Mouse (Mus musculus) telencephalon, adult 2 months (tissue): ENCODE data around the gene Gm13090.

Source experiments
- DNase-seq: peaks from one replicate; pipeline ENCODE4 v3.0.0-alpha.2; 2011; ENCODE audit warnings: low read depth, low spot score

Gm13090 gene

DNA sequence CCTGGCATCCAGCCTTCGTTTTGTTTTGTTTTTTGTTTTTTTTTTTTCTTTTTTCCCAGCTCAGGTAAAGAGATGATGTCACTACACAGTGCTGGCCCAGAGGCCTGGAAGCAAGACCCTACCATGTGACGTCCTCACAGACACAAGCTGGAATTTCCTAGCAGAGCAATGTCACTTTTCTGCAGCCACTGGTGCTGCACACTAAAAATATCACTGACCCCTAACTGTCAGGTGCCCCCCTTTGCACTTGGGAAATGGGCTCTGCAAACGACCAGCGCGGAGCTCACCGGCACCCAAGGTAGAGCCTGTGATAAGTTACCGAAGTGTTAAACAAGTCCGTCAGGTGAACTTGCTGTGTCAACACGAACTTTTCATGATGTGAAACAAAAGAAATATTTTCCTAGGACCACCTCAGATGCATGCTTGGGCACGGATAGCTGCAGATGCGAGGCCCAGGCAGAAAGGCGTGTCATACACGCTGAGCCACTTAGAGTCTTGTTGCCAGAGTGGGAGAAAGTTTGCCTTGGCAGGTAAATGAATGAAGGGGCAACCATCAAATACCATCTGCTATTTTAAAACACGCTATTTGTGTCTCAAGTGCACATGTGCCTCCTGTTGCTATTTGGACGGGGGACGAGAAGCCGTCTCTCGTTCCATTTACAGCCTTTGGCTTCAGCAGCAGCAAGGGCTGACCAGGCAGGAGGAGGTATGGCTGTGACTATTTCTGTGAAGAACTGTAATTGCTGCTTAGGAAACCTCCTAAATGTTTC is 7.1 kb downstream of the Gm13090 start:
- no peak for DNase-seq

DNA sequence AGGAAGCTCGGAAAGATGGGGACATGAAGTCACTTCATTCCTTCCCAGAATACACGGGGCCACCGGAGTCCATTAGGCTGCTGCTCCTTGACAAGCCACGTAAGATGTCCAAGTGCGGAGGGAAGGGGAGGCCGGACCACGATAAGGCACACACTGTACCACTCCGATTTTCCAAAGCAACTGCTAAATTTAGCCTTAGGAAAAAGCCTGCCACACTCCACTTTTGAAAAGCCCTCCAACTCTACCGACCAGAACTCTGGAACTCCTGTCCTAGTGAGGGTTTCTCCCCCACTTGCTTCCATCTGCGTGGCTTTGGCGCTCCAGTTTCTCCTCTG is 7.7 kb downstream of the Gm13090 start:
- no peak for DNase-seq

DNA sequence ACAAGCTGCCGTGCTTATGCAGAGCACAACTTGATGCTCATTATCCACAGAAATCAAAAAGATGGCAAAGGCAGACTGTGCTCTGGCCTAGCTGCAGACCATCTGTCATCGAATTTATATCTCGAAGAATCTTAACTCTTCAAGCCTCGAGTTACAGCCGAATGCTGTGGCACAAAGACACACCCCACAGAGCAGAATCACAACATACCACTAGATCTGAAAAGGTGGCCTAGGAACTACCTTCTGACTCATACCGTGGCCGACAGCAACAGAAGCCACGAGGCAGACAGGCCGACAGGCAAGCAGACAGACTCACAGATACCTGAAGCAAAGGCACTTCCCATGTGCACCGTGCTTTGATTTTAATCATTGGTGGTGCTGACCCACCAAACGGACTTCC is 14.3 kb downstream of the Gm13090 start:
- no peak for DNase-seq

- DNase-seq, result no peak
Measured at GRCm38 (mm10) chr4:151104147-151104546, 14.8 kb downstream of the Gm13090 start.

- DNase-seq, result no peak
Measured at GRCm38 (mm10) chr4:151105886-151106285, 16.5 kb downstream of the Gm13090 start.

GRCm38 (mm10) chr4:151106468-151106867 is 17.1 kb downstream of the Gm13090 start:
- DNase-seq, result no peak

- DNase-seq, result no peak
Measured at GRCm38 (mm10) chr4:151107131-151108001, 18.0 kb downstream of the Gm13090 start.

DNA sequence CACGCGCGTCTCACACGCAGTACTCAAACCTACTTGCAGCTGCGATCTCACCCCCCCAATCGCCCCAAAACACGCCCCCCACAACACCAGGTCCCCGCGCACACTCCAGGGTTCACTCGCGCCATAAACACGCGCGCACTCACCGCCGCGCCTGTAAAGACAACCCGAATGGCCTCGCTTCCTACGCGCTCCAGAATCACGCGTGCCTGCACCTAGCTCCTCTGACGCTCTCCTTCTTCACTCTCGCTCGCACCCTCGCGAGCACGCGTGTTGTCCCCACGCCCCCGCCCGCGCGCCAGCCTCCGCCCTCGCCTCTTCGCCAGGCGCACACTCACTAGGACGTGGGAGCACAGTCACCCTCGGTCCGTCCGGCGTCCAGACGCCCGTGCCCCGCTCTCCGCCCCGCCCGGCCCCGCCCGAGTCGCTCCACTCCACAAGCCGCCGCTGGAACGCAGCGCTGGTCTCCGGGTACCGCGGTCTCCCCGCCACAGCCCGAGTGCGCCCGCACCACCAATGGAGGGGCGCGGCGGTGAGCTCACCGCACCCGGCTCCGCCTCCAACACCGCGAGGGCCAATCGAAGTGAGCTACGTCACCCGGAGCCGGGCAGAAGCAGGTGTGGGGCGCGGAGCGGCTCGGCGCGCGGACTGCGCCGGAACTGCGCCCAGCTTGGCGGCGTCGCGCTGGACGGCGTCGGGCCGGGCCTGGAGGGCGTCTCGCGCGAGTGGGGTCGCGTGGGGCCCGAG is 18.8 kb downstream of the Gm13090 start:
- peak; percentile 86 for DNase-seq

- no peak for DNase-seq
Measured at GRCm38 (mm10) chr4:151108834-151109241, 19.5 kb downstream of the Gm13090 start.

DNA sequence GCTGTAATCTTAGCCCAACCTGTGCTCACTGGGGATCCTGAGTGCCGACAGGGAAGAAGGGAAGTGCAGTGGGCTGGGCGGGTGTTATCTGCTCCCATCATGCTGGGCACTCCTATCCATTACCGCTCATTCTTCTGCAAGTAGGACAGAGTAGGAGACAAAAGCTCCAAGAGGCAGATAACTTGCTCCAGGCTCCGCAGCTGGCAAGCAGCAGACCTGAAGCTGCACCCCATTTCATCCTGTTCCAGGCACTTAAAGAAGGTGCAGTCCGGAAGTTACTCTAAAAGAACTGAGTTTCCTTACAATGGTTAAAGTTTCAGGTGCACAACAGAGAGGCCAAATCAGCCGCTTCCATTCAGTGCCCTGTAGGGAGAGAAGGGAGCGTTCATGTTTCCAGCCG is 21.9 kb downstream of the Gm13090 start:
- no peak for DNase-seq

GRCm38 (mm10) chr4:151114574-151114973 is 25.2 kb downstream of the Gm13090 start:
- DNase-seq, result no peak

GRCm38 (mm10) chr4:151118883-151119282 is 29.5 kb downstream of the Gm13090 start:
- no peak for DNase-seq

- DNase-seq, result no peak
Measured at GRCm38 (mm10) chr4:151127636-151128548, 38.5 kb downstream of the Gm13090 start.

DNA sequence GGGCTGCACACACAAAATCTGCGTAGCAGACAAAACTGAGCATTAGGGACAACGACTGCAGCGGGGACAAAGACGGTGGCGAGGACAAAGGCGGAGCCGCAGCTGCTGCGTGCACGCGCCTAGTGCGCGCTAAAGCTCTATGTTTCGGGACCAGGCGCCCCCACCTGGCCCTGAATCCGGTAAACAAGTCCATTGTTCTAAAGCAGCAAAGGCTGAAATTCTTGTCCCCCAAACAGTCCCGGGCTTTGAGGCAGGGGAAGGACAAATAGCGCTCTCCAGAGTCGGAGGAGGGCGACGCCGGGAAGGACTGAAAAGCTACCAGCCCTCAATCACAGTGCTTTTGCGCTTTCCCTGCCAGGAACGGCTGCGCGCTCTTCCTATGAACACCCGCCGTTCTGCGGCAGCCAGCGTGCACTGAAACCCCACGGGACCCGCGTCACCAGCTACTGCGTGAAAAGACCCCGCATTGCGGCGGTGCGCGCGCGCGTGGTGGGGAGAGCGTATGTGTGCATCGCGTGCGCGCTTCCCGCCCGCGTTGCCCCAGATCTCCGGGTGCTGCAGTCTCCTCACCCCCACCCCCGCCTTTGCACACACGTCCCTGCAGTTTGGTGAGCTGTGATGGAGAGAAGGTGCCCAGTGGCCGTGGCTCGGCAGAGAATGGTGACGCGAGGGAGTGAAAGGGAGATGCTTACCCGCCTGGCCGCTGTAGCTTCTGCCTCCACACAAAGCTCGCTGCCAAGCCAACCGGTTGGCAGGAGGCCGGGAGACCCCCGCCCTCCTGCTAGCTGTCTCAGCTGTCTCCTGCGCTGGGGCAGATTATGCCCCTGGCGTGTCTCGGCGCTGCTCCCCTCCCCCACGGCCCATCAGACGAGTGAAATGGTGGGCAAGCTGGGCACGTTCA is 39.5 kb downstream of the Gm13090 start:
- peak; percentile 87 for DNase-seq

- no peak for DNase-seq
Measured at GRCm38 (mm10) chr4:151129725-151130557, 40.6 kb downstream of the Gm13090 start.

DNA sequence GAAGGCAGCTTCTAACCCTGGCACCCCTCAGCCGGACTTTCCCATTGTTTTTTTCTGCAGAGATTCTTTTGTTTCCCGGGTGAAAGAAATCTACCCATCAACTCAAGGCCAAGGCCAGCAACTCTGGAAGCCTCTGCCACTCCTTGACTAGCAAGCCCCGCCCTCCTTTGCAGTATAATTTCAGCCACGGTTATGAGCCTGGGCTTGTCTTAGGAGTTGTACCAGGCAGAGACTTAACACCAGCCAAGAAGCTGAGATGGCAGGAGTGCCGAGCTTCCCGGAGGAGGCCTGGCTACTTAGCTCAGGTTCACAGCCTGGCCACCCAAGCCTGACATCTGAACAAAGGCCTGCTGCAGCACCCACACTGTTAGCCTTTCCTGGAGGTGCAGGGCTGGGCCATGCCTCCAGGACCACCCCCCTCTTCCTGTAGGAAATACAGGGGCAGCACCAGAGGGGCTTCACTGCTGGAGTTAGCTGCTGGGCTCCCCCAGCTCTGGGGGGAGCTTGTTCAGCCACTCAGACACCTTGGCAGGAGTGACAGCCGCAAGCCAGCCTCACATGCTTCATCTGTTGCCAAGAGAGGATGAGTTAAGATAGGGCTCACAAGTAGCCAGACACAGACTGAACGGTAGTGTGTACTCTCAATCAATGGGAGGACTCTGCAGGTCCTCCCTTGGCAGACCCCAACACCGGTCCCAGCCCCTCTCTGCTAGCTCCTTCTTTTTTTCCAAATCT is 41.6 kb downstream of the Gm13090 start:
- no peak for DNase-seq

DNA sequence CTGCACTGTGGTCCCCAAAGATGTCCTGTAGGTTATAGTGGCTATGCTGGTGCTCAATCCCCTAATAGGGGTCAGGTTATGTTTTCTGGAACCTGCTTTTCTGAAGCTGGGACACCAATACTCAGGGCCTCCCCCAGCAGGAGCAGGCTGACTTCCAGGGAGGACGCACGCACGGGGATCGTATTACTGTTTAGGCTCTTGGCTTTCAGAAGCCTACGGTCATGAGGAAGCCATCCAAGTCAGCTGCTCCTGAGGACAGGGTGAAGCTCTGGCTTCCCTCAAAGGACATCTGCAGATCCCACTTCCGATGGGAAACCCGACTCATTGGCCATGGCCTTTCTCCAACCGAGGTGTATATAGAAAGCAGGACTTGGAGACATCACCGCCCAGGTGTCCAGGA is 43.1 kb downstream of the Gm13090 start:
- no peak for DNase-seq

- DNase-seq, result no peak
Measured at GRCm38 (mm10) chr4:151133760-151134159, 44.4 kb downstream of the Gm13090 start.

GRCm38 (mm10) chr4:151135491-151135890 is 46.1 kb downstream of the Gm13090 start:
- DNase-seq, result no peak
